Mouse (Mus musculus): ENCODE data around the gene Ubac2. TPM values are rescaled to one million over a fixed set of nuclear protein-coding genes. Genes with fewer than 3 reads are reported as not detected.

Ubac2 gene
- polyA plus RNA-seq, 2 experiments: 10.1 to 16.4 TPM

GRCm38 (mm10) chr14:122042142-122042694 lies 163.8 kb downstream of the Ubac2 start:
- Histone ChIP-seq H3K9me3 (ENCODE audit: control insufficient read depth, low read length) (no peaks in the 10 kb centered on the region), H3K27me3 (ENCODE audit: control insufficient read depth, insufficient read depth, low read length) (no peaks in the 10 kb centered on the region), H3K9ac (replicated peaks) (no peak overlapping the region), H3K36me3 (replicated peaks; ENCODE audit: control insufficient read depth, insufficient read depth, low read depth) (no peaks in the 10 kb centered on the region), H3K4me3 (ENCODE audit: insufficient read depth in 1 of 2, low read depth in 2 of 2, low read length in 2 of 2) (no peak overlapping the region), H3K4me1 (replicated peaks; ENCODE audit: control insufficient read depth in 2 of 2, insufficient read depth in 2 of 2, low read length in 1 of 2) (peaks cover 3 to 15% of the 10 kb centered on the region in 2 experiments; a peak in 3 of 4 replicates), H3K27ac (no peak overlapping the region), H3K4me2 (ENCODE audit: low read depth) (no peak overlapping the region)
- no peak for ATAC-seq (ENCODE audit: insufficient read depth)
- DNase-seq (ENCODE audit: low read depth in 3 of 3, low spot score in 3 of 3): no peak
- WGBS (ENCODE audit: insufficient replicate concordance): 45% methylated on average over 8 of the region's 8 CpGs
- TF ChIP-seq CTCF (IDR thresholded peaks at IDR 0.05; ENCODE audit: low read depth) (no peak), EP300 (IDR thresholded peaks at IDR 0.05; ENCODE audit: low read depth) (no peak)

DNA sequence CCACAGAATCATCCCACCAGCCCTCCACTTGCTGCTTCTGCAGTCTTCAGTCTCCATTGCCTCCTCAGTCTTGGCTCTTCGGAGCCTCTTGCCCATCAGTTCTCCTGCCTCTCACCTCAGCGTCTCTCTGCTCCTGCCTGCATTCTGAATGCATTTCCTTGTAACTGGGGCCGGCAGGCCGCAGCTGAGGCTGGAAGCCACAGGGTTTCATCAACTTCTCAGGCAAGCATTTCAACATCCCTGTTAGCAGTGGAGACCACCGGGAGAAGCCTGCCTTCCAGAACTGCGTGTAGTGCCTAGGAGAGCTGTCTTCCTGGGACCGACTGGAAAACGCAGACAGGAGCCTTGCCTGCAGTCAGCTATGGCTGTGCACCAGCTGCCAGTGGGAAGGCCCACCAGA lies 169.4 kb downstream of the Ubac2 start:
- H3K4me2 ChIP-seq (ENCODE audit: low read depth): no peak overlapping the region
- no peak overlapping the region for H3K4me3 ChIP-seq (ENCODE audit: insufficient read depth in 1 of 2, low read depth in 2 of 2, low read length in 2 of 2)
- H3K9me3 ChIP-seq (ENCODE audit: control insufficient read depth, low read length): no peaks in the 10 kb centered on the region
- TF ChIP-seq CTCF (IDR thresholded peaks at IDR 0.05; ENCODE audit: low read depth) (no peak), EP300 (IDR thresholded peaks at IDR 0.05; ENCODE audit: low read depth) (no peak)
- H3K4me1 ChIP-seq (replicated peaks; ENCODE audit: control insufficient read depth in 2 of 2, insufficient read depth in 2 of 2, low read length in 1 of 2): no peaks in the 10 kb centered on the region
- H3K27me3 ChIP-seq (ENCODE audit: control insufficient read depth, insufficient read depth, low read length): no peaks in the 10 kb centered on the region
- DNase-seq (ENCODE audit: low read depth in 3 of 3, low spot score in 3 of 3): no peak
- H3K27ac ChIP-seq: no peak overlapping the region
- H3K36me3 ChIP-seq (replicated peaks; ENCODE audit: control insufficient read depth, insufficient read depth, low read depth): no peaks in the 10 kb centered on the region
- no peak for ATAC-seq (ENCODE audit: insufficient read depth)
- 78% methylated on average over 8 of the region's 8 CpGs for WGBS (ENCODE audit: insufficient replicate concordance)
- no peak overlapping the region for H3K9ac ChIP-seq (replicated peaks)

GRCm38 (mm10) chr14:122048816-122049215 lies 170.4 kb downstream of the Ubac2 start:
- no peak for ATAC-seq (ENCODE audit: insufficient read depth)
- no peak overlapping the region for H3K9ac ChIP-seq (replicated peaks)
- H3K4me3 ChIP-seq (ENCODE audit: insufficient read depth in 1 of 2, low read depth in 2 of 2, low read length in 2 of 2): no peak overlapping the region
- no peaks in the 10 kb centered on the region for H3K36me3 ChIP-seq (replicated peaks; ENCODE audit: control insufficient read depth, insufficient read depth, low read depth)
- no peak for DNase-seq (ENCODE audit: low read depth in 3 of 3, low spot score in 3 of 3)
- H3K27ac ChIP-seq: no peak overlapping the region
- no peak overlapping the region for H3K4me2 ChIP-seq (ENCODE audit: low read depth)
- H3K27me3 ChIP-seq (ENCODE audit: control insufficient read depth, insufficient read depth, low read length): no peaks in the 10 kb centered on the region
- H3K4me1 ChIP-seq (replicated peaks; ENCODE audit: control insufficient read depth in 2 of 2, insufficient read depth in 2 of 2, low read length in 1 of 2): no peaks in the 10 kb centered on the region
- whole genome bisulfite sequencing (ENCODE audit: insufficient replicate concordance): 69% methylated on average over 9 of the region's 9 CpGs
- TF ChIP-seq EP300 (IDR thresholded peaks at IDR 0.05; ENCODE audit: low read depth) (no peak), CTCF (IDR thresholded peaks at IDR 0.05; ENCODE audit: low read depth) (no peak)
- no peaks in the 10 kb centered on the region for H3K9me3 ChIP-seq (ENCODE audit: control insufficient read depth, low read length)

- no peak for ATAC-seq (ENCODE audit: insufficient read depth)
- DNase-seq (ENCODE audit: low read depth in 3 of 3, low spot score in 3 of 3): no peak
- no peak overlapping the region for H3K4me2 ChIP-seq (ENCODE audit: low read depth)
- 0 out of 4 replicates have a peak, but pooled peaks cover 0 to 7% of the 10 kb centered on the region in 2 experiments for H3K4me1 ChIP-seq (replicated peaks; ENCODE audit: control insufficient read depth in 2 of 2, insufficient read depth in 2 of 2, low read length in 1 of 2)
- no peak overlapping the region for H3K9ac ChIP-seq (replicated peaks)
- no peaks in the 10 kb centered on the region for H3K9me3 ChIP-seq (ENCODE audit: control insufficient read depth, low read length)
- no peak overlapping the region for H3K27ac ChIP-seq
- 66% methylated on average over 9 of the region's 9 CpGs for WGBS (ENCODE audit: insufficient replicate concordance)
- no peaks in the 10 kb centered on the region for H3K27me3 ChIP-seq (ENCODE audit: control insufficient read depth, insufficient read depth, low read length)
- TF ChIP-seq CTCF (IDR thresholded peaks at IDR 0.05; ENCODE audit: low read depth) (no peak), EP300 (IDR thresholded peaks at IDR 0.05; ENCODE audit: low read depth) (no peak)
- no peaks in the 10 kb centered on the region for H3K36me3 ChIP-seq (replicated peaks; ENCODE audit: control insufficient read depth, insufficient read depth, low read depth)
- H3K4me3 ChIP-seq (ENCODE audit: insufficient read depth in 1 of 2, low read depth in 2 of 2, low read length in 2 of 2): no peak overlapping the region
Observed at GRCm38 (mm10) chr14:122052896-122053635, 174.6 kb downstream of the Ubac2 start.

- Histone ChIP-seq H3K27me3 (ENCODE audit: control insufficient read depth, insufficient read depth, low read length) (no peaks in the 10 kb centered on the region), H3K27ac (no peak overlapping the region), H3K9ac (replicated peaks) (no peak overlapping the region), H3K4me3 (ENCODE audit: insufficient read depth in 1 of 2, low read depth in 2 of 2, low read length in 2 of 2) (no peak overlapping the region), H3K9me3 (ENCODE audit: control insufficient read depth, low read length) (no peaks in the 10 kb centered on the region), H3K4me2 (ENCODE audit: low read depth) (no peak overlapping the region), H3K36me3 (replicated peaks; ENCODE audit: control insufficient read depth, insufficient read depth, low read depth) (no peaks in the 10 kb centered on the region), H3K4me1 (replicated peaks; ENCODE audit: control insufficient read depth in 2 of 2, insufficient read depth in 2 of 2, low read length in 1 of 2) (peaks cover 0 to 9% of the 10 kb centered on the region in 2 experiments; a peak in 1 of 4 replicates)
- ATAC-seq (ENCODE audit: insufficient read depth) (no peak), DNase-seq (ENCODE audit: low read depth in 3 of 3, low spot score in 3 of 3) (no peak)
- TF ChIP-seq CTCF (IDR thresholded peaks at IDR 0.05; ENCODE audit: low read depth) (no peak), EP300 (IDR thresholded peaks at IDR 0.05; ENCODE audit: low read depth) (no peak)
- 55% methylated on average over 6 of the region's 6 CpGs for WGBS (ENCODE audit: insufficient replicate concordance)
Observed at GRCm38 (mm10) chr14:122056871-122057270, 178.5 kb downstream of the Ubac2 start.
